In the genomic region with DNA sequence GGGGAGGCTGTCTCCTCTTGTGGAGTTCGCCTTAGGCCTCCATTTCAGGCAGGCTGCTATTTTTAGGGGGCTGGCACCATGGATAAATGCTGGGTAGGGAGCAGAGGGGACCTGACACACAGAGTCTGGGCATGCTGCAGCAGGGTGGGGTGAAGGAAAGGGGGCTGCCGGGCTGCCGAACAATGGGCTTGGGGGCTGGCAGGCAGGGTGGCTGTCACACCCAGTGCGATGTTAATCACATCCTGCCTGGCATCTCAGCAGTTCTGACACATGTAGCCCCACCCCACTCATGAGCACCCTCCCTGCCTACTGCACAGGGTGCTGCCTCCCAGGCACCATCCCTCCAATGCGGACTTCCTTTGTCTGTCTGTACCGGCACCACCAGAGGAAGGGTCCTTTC, we compare ENCODE assay signal across 8 mouse cellular contexts. TPM values are rescaled to one million over a fixed set of nuclear protein-coding genes. Genes with fewer than 3 reads are reported as not detected.
A peak's percentile ranks its signal among the peaks of the same experiment; 100 is the strongest.
DNase-seq lines count a peak whose midpoint lies in the region; ATAC-seq lines count a peak whose summit lies in the region.
"Had no signal": no experiment of that assay in that cellular context is flagged by ENCODE, and none has a peak within 500 bp of the region (broad histone marks: within the 10 kb centered on the region; RNA-seq: fewer than 3 reads in every experiment).

No protein-coding gene starts in this region.

- peak; percentile 76 to 83 for DNase-seq in right cerebral cortex, postnatal 10 days (ENCODE audit: low spot score in 2 of 2)
- DNase-seq in right cerebral cortex, adult 2 months (ENCODE audit: low spot score in 2 of 2) = no peak
- peak; percentile 38 for DNase-seq in kidney, postnatal 14 days
- peak; percentile 62 for DNase-seq in telencephalon, adult 2 months (ENCODE audit: low read depth, low spot score)
- DNase-seq in natural killer cell, adult 2 months (ENCODE audit: low spot score in 2 of 2) = no peak
- no peak for DNase-seq in thymus, postnatal 14 days

- H3K9me3 ChIP-seq in forebrain, embryonic 15.5 days = no peaks in the 10 kb centered on the region
- H3K9me3 ChIP-seq: liver, embryonic 15.5 days had no signal

- peak overlapping the region; percentile 31 for H3K4me2 ChIP-seq in forebrain, embryonic 15.5 days (replicated peaks)
- H3K4me2 ChIP-seq: liver, embryonic 15.5 days had no signal

- H3K9ac ChIP-seq in forebrain, embryonic 15.5 days (replicated peaks) = peak overlapping the region; percentile 29
- H3K9ac ChIP-seq: liver, embryonic 15.5 days had no signal

- peak overlapping the region; percentile 92 for H3K27ac ChIP-seq in forebrain, embryonic 15.5 days (replicated peaks)
- H3K27ac ChIP-seq: liver, embryonic 15.5 days had no signal

- peaks cover 27% of the 10 kb centered on the region for H3K4me1 ChIP-seq in forebrain, embryonic 15.5 days
- H3K4me1 ChIP-seq: liver, embryonic 15.5 days had no signal

- H3K27me3 ChIP-seq in forebrain, embryonic 15.5 days = no peaks in the 10 kb centered on the region

- peak; percentile 93 for ATAC-seq in forebrain, embryonic 15.5 days (replicated peaks)

- 36% methylated on average over 6 of the region's 6 CpGs for WGBS in forebrain, embryonic 15.5 days

- peak overlapping the region; percentile 8; the same call in 1 of the 2 replicates for H3K4me3 ChIP-seq in forebrain, embryonic 15.5 days
- H3K4me3 ChIP-seq: liver, embryonic 15.5 days had no signal

- H3K36me3 ChIP-seq in forebrain, embryonic 15.5 days = no peaks in the 10 kb centered on the region
- H3K36me3 ChIP-seq: liver, embryonic 15.5 days had no signal

RNA-seq across cellular contexts. Expression of a gene that starts 15.9 kb away (rescaled TPM):
- 36.7 and 39.2 TPM in 2 replicates for polyA plus RNA-seq in forebrain, embryonic 15.5 days (2015; fragmentation: Nextera tagmentation; extraction: Ambion mirVana)

Comparison
In these comparisons a context has a peak if more than half of its experiments do, and no peak if none do; other contexts are left out.
1. DNase-seq: peak in right cerebral cortex, postnatal 10 days (2 of 2), kidney, postnatal 14 days (single experiment) and telencephalon, adult 2 months (single experiment); none in right cerebral cortex, adult 2 months (0 of 2), natural killer cell, adult 2 months (0 of 2) and thymus, postnatal 14 days (single experiment).